Mouse (Mus musculus): Measurements from ENCODE around the gene Limd1. TPM values are rescaled to one million over a fixed set of nuclear protein-coding genes. Genes with fewer than 3 reads are reported as not detected.

Gene Limd1
- polyA plus RNA-seq, 1 experiment from 2014 or later = 37.3 TPM

DNA sequence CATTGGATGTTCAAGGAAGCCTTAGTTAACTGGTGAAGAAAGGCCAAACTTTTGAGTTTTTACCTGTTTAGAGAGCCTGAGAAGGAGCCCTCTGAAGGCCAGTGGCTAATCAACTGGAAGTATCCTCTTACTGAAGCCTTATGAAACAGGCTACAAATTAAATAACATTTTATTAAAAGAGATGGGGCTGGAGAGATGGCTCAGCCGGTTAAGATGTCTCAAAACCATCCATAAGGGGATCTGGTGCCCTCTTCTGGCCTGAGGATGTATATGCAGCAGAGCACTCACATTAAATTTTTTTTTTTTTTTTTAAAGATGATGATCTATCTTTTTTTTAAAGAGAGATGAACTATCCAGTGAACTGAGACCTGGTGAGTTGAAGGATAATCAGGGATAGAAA lies 46.6 kb downstream of the Limd1 start:
- no peak overlapping the region for H3K9ac ChIP-seq
- H3K4me2 ChIP-seq (replicated peaks) = no peak overlapping the region
- no peaks in the 10 kb centered on the region for H3K4me1 ChIP-seq
- 0% methylated on average over 1 of the region's 1 CpGs for WGBS
- no peak overlapping the region for H3K27ac ChIP-seq
- no peaks in the 10 kb centered on the region for H3K27me3 ChIP-seq (replicated peaks)
- peaks cover 3% of the 10 kb centered on the region for H3K36me3 ChIP-seq
- H3K9me3 ChIP-seq = no peaks in the 10 kb centered on the region
- H3K4me3 ChIP-seq = no peak overlapping the region
- ATAC-seq (ENCODE audit: low FRiP score, low read depth) = no peak

DNA sequence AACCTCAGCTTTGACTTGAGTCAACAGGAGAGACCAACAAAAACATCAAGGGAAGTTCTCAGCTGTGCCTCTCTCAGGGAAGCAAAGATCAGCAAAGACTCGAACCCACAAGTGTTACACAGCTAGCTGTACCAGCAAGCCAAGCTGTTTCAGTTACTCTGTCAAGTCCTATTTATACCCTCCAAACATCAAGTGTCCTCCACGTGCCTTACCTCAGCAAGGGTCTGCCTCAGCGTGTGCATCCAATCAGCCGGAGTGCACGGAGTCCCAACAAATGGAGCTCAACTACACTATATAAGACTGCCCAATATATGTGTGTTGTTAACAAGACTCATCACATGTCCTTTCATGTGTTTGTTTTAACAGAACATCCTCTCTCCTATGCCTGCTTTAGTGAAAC lies 48.0 kb downstream of the Limd1 start:
- Histone ChIP-seq H3K9ac (no peak overlapping the region), H3K27me3 (replicated peaks) (no peaks in the 10 kb centered on the region), H3K9me3 (no peaks in the 10 kb centered on the region), H3K27ac (no peak overlapping the region), H3K4me1 (peaks cover 10% of the 10 kb centered on the region), H3K36me3 (no peaks in the 10 kb centered on the region), H3K4me3 (no peak overlapping the region), H3K4me2 (replicated peaks) (no peak overlapping the region)
- no peak for ATAC-seq (ENCODE audit: low FRiP score, low read depth)
- WGBS = 83% methylated on average over 5 of the region's 5 CpGs

DNA sequence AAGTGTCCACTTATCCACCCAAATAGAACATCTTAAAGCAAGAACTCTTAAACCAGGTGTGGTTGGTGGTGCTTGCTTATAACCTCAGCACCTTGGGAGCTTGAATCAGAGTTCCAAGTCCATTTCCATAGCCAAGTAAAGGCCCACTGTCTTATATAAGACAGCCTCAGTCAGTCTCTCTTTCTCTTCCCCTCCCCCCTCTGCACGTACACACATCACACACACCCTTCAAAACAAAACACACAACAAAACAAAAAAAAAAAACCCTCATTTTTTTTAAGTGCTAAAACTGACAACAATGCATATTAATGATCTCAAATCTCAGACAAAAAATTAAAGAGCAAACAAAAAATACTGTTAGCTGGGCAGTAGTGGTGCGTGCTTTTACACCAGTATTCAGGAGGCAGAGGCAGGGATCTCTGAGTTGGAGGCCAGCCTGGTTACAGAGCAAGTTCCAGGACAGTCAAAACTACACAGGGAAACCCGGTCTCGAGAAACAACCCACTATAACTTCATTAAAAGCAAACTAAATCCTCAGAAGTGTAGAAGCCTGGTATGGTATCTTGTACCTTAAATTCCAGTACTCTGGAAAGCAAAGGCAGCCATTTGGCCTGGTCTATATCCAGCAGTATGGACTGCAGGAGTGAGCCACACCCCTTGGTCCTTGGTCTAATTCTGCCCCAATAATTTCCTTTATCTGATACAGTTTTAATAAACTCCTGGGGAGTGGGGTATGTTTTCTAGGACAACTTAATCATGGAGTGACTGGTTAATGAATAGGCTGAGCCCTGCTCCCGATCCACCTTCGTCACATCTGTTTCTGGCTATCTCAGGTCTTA lies 49.8 kb downstream of the Limd1 start:
- peak overlapping the region; percentile 63 for H3K9ac ChIP-seq
- H3K36me3 ChIP-seq = no peaks in the 10 kb centered on the region
- peak overlapping the region; percentile 63 for H3K27ac ChIP-seq
- peak overlapping the region; percentile 46 for H3K4me3 ChIP-seq
- H3K9me3 ChIP-seq = no peaks in the 10 kb centered on the region
- H3K4me2 ChIP-seq (replicated peaks) = peak overlapping the region; percentile 67
- no peaks in the 10 kb centered on the region for H3K27me3 ChIP-seq (replicated peaks)
- no peak; the same call in 1 of the 2 replicates for ATAC-seq (ENCODE audit: low FRiP score, low read depth)
- 28% methylated on average over 6 of the region's 6 CpGs for WGBS
- H3K4me1 ChIP-seq = peaks cover 16% of the 10 kb centered on the region

DNA sequence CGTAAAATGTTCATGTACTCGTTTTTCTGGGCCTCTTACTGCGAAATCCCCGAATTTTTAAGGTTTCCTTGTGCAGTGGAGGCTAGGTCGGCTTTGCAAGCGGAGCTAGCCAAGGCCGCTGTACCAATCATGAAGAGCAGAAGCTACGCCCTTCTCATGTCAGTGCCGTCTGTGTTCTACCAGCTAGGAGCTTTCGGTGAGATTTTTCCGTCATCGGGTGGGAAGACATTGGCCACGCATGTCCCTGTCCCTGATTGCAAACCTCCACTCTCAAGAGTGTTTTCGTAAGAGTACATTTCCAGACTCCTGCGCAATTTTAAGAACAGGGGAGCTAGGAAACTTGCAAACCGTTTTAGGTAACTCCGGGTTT lies 50.4 kb downstream of the Limd1 start:
- H3K4me3 ChIP-seq = peak overlapping the region; percentile 46
- H3K4me1 ChIP-seq = peaks cover 16% of the 10 kb centered on the region
- H3K27ac ChIP-seq = peak overlapping the region; percentile 63
- whole genome bisulfite sequencing = 1% methylated on average over 17 of the region's 17 CpGs
- no peaks in the 10 kb centered on the region for H3K36me3 ChIP-seq
- peak; percentile 38 for ATAC-seq (ENCODE audit: low FRiP score, low read depth)
- peak overlapping the region; percentile 67 for H3K4me2 ChIP-seq (replicated peaks)
- H3K27me3 ChIP-seq (replicated peaks) = no peaks in the 10 kb centered on the region
- H3K9me3 ChIP-seq = no peaks in the 10 kb centered on the region
- H3K9ac ChIP-seq = peak overlapping the region; percentile 63

DNA sequence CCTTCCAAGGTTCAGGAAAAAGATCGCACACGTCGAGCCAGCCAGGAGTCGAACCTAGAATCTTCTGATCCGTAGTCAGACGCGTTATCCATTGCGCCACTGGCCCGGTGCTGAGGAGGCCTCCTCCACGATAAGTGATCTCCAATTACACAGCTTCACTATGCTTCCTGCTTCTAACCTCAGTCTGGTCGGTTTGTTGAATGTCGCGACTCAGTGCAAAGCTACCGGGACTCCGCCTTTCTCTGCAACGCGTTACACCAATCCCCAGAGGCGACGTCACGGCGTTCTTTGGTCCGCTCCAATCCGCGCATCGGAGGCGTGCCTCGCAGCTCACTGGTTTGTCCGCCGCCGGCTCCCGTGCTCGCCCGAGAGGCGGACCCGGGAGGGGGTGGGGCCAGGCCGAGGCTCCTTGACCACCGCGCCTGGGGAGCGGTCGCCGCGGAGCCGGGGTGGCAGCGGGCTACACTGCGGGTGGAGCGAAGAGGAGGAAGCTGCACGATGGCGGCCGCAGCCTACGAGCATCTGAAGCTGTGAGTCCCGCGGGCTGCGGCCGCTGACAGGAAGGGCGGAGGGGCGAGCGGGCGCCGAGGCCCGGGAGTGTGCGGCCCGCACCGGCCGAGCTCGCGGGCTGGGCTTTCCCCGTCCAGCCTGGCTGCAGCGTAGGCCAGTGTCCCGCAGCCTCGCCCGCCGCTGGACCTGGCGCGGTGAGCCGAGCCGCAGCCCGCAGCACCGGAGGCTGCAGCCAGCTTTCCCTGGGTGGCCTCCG lies 51.1 kb downstream of the Limd1 start, which contains the start of gene Sacm1l:
TSS of gene Sacm1l (plus strand) at position 368 of the 766 bp plus-strand sequence.
- Histone ChIP-seq H3K27me3 (replicated peaks) (no peaks in the 10 kb centered on the region), H3K27ac (peak within 1 kb of the TSS; percentile 87), H3K4me3 (peak within 1 kb of the TSS; percentile 96), H3K36me3 (no peaks in the 10 kb centered on the region), H3K4me1 (peaks cover 16% of the 10 kb centered on the region), H3K9ac (peak within 1 kb of the TSS; percentile 91), H3K4me2 (replicated peaks) (peak within 1 kb of the TSS; percentile 67), H3K9me3 (no peaks in the 10 kb centered on the region)
- peak; percentile 99 for ATAC-seq (ENCODE audit: low FRiP score, low read depth)
- WGBS = under 1% methylated on average over 79 of the region's 79 CpGs

DNA sequence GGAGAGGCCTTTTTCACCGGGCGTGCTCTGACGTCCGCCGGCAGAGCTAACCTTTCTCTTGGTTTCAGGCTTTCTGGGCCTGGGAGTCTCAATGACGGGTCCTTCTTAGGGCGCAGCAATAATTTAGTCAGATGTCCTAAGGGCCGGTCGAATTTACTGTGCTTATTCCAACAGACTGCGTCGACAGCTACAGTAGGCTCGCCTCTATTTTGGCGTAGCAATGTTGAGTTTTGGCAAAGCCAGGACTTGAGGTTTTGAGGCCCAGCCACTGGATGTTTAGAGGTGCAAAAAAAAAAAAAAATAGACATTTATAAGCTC lies 51.6 kb downstream of the Limd1 start:
- H3K9me3 ChIP-seq = no peaks in the 10 kb centered on the region
- peak overlapping the region; percentile 87 for H3K27ac ChIP-seq
- H3K4me2 ChIP-seq (replicated peaks) = peak overlapping the region; percentile 57
- WGBS = under 1% methylated on average over 13 of the region's 13 CpGs
- peaks cover 16% of the 10 kb centered on the region for H3K4me1 ChIP-seq
- no peaks in the 10 kb centered on the region for H3K36me3 ChIP-seq
- H3K27me3 ChIP-seq (replicated peaks) = no peaks in the 10 kb centered on the region
- ATAC-seq (ENCODE audit: low FRiP score, low read depth) = no peak
- peak overlapping the region; percentile 96 for H3K4me3 ChIP-seq
- H3K9ac ChIP-seq = peak overlapping the region; percentile 91

DNA sequence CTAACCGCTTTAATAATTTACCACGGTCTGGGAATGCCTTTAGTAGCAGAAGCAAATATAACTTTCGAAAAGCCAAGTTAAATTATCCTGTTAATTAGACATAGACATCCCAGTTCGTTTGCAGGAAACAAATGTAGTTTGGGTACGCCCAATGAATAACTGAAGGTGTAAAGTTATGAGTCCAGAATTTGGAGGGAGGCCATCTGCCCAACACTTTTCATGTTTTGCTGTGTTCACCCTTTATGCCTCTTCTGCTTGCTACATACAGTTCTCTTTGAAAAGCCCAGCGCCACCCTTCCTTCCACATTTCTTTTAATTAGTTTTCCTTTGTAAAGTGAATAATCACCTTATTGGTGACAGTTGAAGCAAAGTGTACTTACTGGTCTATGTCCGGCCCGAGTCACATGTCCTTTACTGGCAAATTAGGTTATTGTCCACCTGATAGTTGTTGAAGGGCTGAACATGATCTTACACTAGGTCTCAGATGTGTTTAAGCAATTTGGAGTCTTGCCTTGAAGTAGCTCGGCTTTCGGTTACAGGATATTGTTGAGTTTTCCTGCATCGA lies 52.1 kb downstream of the Limd1 start:
- Histone ChIP-seq H3K27me3 (replicated peaks) (no peaks in the 10 kb centered on the region), H3K4me2 (replicated peaks) (peak overlapping the region; percentile 57), H3K27ac (no peak overlapping the region), H3K4me3 (peak overlapping the region; percentile 96), H3K9me3 (no peaks in the 10 kb centered on the region), H3K4me1 (peaks cover 16% of the 10 kb centered on the region), H3K9ac (peak overlapping the region; percentile 91), H3K36me3 (no peaks in the 10 kb centered on the region)
- WGBS = 45% methylated on average over 11 of the region's 11 CpGs
- ATAC-seq (ENCODE audit: low FRiP score, low read depth) = no peak

DNA sequence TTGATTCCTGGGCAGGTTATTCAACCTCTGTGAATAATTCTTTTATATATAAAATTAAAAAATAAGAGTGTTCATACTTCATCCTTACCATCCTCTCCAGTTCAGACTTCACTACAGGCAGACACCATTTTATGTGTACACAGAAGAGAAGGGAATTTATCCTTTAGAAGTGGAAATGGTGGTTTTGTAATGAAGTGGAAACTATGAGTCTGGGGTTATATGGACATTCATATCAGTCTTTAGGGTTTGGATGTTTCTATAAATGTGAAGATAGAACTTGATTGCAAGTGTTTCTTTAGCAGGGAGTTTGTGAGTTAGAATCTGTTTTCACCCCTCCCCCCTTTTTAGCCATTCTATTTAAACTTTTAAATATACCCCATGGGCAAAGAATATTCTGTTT lies 52.7 kb downstream of the Limd1 start:
- Histone ChIP-seq H3K4me2 (replicated peaks) (peak overlapping the region; percentile 57), H3K4me3 (no peak overlapping the region), H3K27ac (no peak overlapping the region), H3K36me3 (no peaks in the 10 kb centered on the region; the same call in 1 of the 2 replicates), H3K4me1 (peaks cover 16% of the 10 kb centered on the region), H3K27me3 (replicated peaks) (no peaks in the 10 kb centered on the region), H3K9ac (peak overlapping the region; percentile 13; the same call in 1 of the 2 replicates), H3K9me3 (no peaks in the 10 kb centered on the region)
- ATAC-seq (ENCODE audit: low FRiP score, low read depth) = no peak

DNA sequence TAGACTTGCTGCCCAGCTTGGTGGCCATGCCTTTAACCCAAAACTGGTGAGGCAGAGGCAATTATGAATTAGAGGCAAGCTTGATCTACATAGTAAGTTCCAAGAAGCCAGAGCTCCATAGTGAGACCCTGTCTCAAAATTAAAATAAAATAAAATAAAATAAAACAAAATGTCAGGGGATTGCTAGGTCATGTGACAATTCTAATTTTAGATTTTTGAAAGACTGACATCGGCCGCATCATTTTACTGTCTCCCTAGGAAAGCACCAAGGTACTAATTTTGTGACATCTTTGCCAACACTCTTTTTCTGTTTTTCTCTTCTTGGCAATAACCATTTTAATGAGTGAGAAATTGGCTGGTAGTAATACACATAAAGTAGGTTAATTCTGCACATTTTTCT lies 58.1 kb downstream of the Limd1 start:
- no peaks in the 10 kb centered on the region for H3K27me3 ChIP-seq (replicated peaks)
- H3K4me1 ChIP-seq = 0 out of 2 replicates have a peak, but pooled peaks cover 5% of the 10 kb centered on the region
- H3K36me3 ChIP-seq = no peaks in the 10 kb centered on the region; the same call in 1 of the 2 replicates
- H3K9ac ChIP-seq = no peak overlapping the region
- no peak for ATAC-seq (ENCODE audit: low FRiP score, low read depth)
- no peak overlapping the region for H3K4me3 ChIP-seq
- H3K4me2 ChIP-seq (replicated peaks) = no peak overlapping the region
- no peak overlapping the region for H3K27ac ChIP-seq
- 97% methylated on average over 2 of the region's 2 CpGs for WGBS
- no peaks in the 10 kb centered on the region for H3K9me3 ChIP-seq

DNA sequence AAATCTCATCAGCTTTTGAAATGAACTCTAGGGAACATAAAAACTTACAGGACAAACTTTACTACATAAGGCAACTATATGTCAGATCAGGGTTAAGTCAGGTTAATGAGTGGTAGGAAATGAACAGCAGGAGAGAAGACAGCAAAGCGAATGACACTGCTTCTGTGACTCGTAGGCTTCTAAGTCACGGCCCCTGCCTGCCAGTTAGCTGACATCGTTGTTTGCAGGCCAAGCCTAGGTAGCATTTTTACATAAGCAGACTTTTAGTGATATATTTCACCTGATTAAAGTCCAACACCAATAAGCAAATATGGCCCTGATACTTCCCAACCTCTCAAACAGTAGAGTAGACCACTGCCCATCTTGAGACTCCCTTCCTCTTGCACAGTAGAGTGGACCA lies 59.7 kb downstream of the Limd1 start:
- H3K27ac ChIP-seq = no peak overlapping the region
- no peaks in the 10 kb centered on the region for H3K27me3 ChIP-seq (replicated peaks)
- H3K4me1 ChIP-seq = no peaks in the 10 kb centered on the region
- 69% methylated on average over 4 of the region's 4 CpGs for WGBS
- no peak overlapping the region for H3K4me2 ChIP-seq (replicated peaks)
- no peak overlapping the region for H3K9ac ChIP-seq
- no peaks in the 10 kb centered on the region; the same call in 1 of the 2 replicates for H3K36me3 ChIP-seq
- no peaks in the 10 kb centered on the region for H3K9me3 ChIP-seq
- ATAC-seq (ENCODE audit: low FRiP score, low read depth) = no peak
- H3K4me3 ChIP-seq = no peak overlapping the region

DNA sequence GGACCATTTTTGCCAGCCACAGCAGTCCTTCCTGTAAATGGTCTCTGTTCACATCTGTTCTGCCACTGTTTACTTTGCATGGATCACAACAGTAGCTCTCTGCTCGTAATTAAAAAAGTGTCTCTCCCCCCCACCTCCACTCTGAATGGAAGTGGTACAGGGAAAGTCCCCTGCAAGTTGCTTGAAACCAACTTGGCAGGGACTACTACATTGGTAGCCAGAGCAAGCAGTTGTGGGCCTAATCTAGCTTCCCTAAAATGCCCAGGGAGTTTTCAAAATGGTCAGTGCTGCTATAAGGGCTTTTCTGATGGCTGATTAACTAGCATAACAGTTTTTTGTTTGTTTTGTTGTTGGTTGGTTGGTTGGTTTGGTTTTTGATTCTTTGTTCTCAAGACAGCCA lies 60.6 kb downstream of the Limd1 start:
- no peaks in the 10 kb centered on the region for H3K27me3 ChIP-seq (replicated peaks)
- H3K4me2 ChIP-seq (replicated peaks) = no peak overlapping the region
- no peak for ATAC-seq (ENCODE audit: low FRiP score, low read depth)
- 64% methylated on average over 1 of the region's 1 CpGs for WGBS
- no peak overlapping the region for H3K4me3 ChIP-seq
- no peak overlapping the region for H3K27ac ChIP-seq
- no peaks in the 10 kb centered on the region; the same call in none of the 2 replicates for H3K36me3 ChIP-seq
- no peaks in the 10 kb centered on the region for H3K9me3 ChIP-seq
- H3K9ac ChIP-seq = no peak overlapping the region
- no peaks in the 10 kb centered on the region for H3K4me1 ChIP-seq

DNA sequence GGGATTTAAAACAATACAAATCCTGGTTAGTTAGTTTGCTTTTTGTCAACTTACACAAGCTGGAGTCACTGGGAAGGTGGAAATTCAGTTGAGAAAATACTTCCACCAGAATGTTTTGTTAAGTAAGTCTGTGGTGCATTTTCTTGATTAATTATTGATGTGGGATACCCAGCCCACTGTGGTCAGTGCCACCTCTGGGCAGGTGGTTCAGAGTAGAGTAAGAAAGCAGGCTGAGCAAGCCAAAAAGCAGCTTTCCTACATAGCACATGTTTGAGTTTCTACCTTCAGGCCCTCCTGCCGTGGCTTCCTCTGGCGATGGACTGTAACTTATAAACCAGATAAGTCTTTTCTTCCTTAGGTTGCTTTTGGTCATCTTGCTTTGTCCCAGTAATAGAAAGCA lies 61.3 kb downstream of the Limd1 start:
- Histone ChIP-seq H3K4me1 (no peaks in the 10 kb centered on the region), H3K36me3 (no peaks in the 10 kb centered on the region; the same call in none of the 2 replicates), H3K27me3 (replicated peaks) (no peaks in the 10 kb centered on the region), H3K4me3 (no peak overlapping the region), H3K9ac (no peak overlapping the region), H3K27ac (no peak overlapping the region), H3K4me2 (replicated peaks) (no peak overlapping the region), H3K9me3 (no peaks in the 10 kb centered on the region)
- no peak for ATAC-seq (ENCODE audit: low FRiP score, low read depth)
- 90% methylated on average over 2 of the region's 2 CpGs for whole genome bisulfite sequencing
